Mouse (Mus musculus): ENCODE results near the gene Hhat.

The Hhat gene

DNA sequence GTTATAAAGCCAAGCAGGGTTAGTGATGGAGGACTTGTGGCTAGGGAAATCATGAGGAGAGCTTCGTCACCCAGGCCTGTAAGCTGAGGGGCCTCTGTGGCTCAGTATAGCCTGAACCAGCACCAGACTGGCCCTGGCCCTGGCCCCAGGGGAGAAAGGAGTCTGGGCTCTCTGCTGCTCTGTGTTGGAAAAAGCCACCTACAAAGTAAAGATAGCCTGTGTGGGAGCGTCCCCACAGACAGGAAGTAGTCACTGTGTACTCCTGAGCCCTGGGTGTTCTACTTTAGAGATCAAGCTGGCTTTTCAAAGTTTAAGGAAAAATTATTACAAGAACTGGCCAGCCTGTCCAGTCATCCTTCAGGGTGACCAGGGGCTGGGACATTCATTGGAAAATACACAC is 273.5 kb downstream of the Hhat start:
- DNase-seq (ENCODE audit: low read depth, low spot score), result no peak

DNA sequence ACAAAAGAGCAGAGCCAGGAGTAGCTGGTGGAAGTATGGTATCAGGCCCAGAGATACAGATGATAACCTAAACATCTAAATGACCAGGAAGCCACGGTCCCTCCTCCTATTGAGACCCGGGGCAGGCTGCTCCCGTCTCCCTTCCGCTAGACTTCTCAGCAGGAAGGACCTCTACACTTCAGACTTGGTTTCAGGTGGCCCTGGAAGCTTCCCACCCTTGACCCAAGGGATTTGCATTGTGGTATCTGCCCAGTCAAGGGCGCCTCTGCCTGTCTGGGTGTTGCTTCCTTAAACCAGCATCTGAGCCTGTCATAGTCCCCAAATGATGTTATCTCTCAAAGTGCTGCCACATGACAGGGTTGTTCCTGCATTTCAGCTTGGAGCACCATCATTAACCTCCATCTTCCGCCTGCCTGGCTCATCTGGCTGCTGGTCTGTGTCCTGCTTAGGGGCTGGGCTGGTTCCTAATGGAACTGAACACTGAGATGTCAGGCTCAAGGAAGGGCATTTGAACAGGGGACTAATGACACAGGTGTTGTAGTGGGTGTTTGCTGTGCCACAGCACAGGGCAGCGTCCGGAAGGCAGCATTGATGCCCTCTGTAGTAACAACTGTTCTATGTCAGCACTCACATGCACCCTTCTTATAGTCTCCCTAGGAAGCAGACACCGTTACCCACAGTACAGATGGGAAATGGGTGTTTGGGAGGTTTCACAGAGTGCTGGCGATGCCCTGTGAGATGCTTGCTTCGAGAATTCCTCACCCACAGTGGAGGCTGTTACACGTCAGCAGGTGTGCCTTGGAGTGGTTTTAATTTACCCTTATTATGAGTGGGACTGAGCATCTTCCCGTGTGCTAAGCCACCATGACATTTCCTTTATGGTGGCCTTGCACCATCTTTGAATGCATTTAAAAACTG is 280.9 kb downstream of the Hhat start:
- DNase-seq (ENCODE audit: low read depth, low spot score), result no peak

DNA sequence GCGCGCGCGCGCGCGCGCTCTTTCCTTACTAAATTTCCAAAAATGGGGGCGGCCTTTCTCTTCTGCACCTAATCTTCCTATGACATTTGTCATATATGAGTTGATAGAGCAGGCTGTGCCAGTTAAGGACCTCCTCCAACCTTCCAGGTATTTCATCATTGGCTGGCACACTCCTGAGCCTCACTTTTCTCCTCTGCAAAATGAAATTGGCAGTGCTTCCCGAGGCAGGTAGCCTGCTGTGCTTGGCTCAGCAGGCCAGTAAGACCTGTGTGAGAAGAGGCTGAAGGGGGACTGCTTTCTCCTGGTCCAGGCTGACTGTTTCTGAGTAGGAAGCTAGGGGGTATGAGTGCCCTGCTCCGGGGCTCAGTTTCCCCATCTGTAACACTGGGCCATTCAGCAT is 283.5 kb downstream of the Hhat start:
- DNase-seq (ENCODE audit: low read depth, low spot score), result no peak

DNA sequence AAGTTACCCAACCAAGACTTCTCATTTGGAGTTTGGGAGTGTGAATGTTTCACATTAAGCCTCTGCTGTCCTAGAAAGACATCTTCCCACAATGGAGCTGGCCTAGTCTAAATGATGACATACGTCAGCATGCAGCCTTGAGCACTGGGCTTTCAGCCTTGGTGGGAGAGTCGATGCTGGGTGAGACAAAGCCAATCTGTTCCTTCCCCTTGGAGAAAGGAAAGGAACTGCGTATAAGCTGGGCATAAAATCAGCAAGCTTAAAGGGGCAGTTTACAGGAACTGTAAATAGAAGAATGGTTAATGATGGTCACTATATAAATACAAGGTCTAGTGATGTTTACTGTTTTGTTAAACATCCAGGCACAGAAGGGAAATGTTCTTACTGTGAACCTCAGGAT is 286.0 kb downstream of the Hhat start:
- no peak for DNase-seq (ENCODE audit: low read depth, low spot score)

DNA sequence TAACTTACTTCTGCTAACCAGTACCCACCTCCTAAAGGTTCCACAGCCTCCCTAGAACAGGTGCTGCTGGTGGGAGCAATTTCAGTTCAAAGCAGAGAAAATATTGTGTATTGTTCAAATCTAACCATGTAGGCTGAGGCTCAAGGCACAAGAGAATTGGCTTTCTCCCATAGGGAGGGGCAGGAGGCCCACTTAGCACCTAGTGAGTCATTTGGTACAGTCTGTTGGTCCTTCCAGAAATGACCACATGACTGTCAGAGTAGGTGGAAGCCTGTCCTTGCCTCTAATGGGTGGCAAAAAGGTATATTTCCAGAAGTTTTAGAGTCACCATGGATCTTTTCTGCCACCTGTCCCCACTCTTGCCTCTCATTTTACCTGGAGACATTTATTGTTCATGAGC is 289.6 kb downstream of the Hhat start:
- DNase-seq (ENCODE audit: low read depth, low spot score), result no peak

DNA sequence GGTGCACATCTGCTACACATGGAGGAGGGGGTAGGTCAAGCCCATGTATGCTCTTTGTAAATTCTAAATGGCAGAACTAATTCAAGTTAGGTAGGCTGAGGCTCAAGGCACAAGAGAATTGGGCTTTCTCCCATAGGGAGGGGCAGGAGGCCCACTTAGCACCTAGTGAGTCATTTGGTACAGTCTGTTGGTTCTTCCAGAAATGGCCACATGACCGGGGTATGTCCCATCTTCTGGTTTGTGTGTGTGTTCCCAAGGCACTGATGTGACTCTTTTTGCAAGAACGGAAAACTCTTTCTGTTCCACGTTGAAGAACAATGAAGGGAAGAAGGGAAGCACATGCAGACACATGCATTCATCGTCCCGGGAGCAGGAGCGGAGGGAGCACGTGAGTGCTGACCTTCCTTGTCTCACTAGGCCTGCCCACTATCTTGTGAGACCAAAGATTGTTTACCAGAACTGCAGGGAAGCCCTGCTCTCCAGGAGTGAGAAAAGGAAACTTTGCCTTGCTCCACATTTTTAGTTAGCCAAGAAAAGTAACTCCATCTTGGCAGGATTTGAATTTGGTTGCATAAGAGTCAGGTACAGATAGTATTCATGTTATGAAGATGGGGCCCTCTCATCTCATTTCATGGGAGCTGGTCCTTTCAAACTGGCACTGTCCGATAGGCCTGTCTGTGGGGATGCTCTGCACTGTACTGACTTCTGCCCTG is 290.8 kb downstream of the Hhat start:
- no peak for DNase-seq (ENCODE audit: low read depth, low spot score)

DNA sequence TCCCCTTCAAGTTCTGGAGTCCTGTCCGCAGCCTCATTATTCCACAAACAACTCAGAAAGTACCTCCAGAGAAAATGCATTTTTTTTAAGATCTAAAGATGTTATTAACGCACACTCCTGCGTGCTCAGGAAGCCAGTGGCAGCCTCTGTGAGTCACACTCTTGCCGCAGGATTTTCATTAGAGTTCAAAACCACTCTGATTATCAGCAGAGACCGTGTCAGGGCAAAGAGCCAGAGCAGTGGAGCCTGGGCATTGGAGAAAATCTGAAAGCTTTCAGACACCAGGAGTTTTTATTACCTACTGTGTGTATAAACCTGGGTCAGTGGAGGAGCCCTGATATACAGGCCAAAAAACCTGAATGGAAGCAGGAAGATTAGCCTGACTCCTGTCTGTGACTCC is 292.8 kb downstream of the Hhat start:
- DNase-seq (ENCODE audit: low read depth, low spot score), result no peak

DNA sequence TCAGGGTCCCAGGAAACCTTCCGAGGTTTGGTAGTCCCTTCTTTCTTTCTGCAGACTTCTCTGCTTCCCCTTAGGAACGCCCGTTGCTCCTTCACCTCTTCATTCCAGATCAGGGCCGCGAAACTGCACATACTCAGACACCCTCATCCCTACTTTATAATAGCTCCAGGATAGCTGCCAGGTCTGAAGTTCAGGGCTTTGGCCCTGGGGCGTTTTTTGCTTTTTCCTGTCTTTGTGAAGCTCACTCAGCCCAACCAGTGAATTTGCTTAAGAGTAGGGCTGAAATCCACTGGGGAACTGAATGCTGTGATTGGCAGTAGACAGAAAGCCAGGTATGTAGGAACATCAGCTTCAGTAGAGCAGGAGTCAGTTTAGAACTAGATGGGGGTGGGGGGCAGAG is 293.5 kb downstream of the Hhat start:
- no peak for DNase-seq (ENCODE audit: low read depth, low spot score)

DNA sequence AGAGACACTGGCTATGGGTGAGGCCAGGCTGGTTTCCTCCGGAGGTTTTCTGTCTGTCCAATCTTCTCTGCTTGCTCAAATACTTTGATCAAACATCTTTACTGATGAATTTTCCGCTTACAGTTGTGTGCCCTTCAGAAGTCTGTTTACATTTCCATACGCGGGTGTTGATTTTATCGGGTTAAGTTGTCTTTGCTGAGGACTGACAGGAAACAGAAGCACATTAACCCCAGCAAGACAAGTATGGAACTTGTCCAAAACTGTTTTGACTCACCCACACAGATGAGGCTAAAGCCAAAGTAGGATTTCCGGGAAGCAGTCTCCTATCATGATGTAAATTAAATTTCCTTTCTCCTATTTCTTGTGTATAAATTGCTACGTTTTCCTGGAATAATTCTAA is 294.3 kb downstream of the Hhat start:
- DNase-seq (ENCODE audit: low read depth, low spot score), result no peak

DNA sequence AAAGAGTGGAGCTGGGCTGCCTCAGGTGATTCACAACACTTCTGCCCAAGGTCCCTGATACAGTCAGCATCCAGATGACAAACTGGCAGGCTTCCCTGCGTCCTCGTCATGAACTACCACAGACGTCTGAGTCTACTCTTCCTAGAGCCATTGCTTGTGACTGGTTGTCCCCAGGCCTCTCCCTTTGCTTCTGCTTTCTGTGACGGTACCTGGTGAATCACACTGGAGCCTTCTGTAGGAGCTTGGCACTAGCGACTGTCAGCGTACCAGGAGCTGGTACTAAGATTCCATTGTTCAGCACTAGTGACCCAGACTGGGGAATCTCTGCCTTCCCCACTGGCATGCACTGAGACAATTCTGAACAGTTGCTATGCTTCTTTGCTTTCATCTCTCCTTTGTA is 297.9 kb downstream of the Hhat start:
- no peak for DNase-seq (ENCODE audit: low read depth, low spot score)

DNA sequence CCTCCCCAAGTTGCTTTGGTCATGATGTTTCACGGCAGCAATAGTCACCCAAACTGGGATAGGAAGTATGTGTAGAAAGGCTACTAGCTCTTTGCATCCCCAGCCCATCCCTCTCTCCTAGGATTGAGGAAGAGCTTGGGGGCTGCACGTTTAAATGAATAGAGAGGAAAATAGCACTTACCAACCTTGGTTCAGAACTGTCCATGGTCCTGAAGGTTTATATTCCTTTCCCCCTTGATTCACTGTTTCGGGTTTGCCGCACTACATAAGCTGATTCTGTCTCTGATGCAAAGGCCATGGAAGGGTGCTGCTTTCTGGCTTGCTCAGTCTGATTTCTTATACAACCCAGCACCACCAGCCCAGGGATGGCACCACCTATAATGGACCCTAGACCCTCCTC is 298.7 kb downstream of the Hhat start:
- no peak for DNase-seq (ENCODE audit: low read depth, low spot score)

DNA sequence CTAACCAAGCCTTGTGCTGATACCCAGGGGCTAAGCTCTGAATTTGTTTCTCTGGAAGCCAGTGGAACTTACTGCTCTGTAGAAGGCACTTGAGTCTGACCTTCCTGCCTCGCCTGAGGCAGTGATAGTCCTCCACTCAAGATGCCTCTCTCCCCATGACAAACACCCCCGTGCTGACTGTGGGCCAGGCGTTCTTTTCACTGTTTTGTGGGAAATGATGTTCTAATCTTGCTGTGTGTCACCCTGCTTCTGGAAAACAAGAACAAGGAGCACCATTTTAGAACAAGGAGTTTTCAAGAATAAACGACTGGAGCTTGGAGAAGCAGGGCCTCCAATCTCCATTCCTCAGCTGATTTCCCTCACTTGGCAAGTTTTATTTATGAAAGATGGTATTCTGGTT is 307.3 kb downstream of the Hhat start:
- DNase-seq (ENCODE audit: low read depth, low spot score), result no peak

DNA sequence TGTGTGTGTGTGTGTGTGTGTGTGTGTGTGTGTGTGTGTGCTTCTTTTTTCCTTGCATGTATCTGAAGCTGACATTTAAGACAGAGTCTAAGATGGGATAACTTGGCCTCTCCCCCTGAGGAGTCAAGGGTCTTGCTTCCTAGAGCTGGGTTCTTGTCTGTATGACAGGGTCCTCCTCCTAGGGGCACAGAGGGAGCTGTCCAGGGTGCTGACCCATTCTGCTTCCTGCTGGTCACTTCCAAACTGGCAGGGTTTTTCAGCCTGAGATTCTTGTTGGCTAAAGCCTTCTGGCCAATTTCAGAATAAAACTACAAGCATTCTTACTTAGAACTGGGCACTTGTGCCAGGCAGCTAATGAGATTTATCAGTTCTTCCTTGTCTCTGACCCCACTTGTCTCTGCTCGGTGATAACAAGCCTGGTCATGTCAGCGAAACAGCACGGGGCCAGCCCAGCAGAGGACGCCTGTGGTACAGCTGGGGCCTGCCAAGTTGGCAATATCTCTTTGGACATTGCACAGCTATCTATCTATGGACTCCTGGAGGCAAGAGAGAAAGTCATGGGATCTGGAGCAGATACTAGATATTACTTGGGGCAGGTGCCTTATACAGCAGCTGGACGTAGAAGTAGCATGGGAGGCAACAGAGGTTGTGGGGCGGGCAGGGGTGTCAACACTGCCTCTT is 313.4 kb downstream of the Hhat start:
- DNase-seq (ENCODE audit: low read depth, low spot score), result no peak

DNA sequence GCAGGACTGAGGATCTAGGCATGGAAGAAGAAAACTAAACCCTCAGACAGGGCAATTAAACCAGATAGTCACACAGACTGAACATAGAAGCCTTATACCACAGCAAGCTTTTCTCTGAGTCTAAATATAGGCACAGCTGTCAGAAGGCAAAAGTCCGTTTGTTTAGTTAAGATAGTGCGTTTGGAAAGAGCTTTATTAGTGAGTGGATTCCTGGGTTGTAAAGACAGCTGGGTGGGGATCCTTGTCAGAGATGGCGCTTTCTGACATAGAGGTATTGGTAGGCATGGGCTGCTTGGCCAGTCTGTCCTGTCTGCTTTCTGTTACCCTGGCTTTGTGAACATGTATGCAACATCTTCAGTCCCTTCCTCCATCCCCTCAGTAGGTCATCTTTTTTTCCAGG is 314.0 kb downstream of the Hhat start:
- DNase-seq (ENCODE audit: low read depth, low spot score), result no peak

DNA sequence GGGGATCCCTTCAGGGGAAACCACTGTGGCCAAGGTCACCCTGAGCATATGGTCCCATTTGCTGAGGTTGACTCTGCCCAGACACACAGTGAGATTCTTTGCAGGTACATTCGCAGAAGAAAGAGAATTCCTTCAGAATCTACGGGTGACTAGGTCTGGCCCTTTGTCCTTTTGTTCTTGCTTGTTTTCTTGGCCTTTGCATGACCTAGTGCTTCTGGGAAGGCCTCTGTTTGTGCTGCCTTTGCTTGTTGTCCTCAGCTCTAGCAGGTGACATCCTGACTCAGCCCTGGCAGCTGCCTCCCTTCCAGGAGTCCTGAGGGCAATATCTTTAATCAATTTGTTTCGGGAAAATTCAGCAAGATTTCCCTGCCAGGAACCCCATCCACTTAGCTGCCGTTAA is 316.0 kb downstream of the Hhat start:
- no peak for DNase-seq (ENCODE audit: low read depth, low spot score)

DNA sequence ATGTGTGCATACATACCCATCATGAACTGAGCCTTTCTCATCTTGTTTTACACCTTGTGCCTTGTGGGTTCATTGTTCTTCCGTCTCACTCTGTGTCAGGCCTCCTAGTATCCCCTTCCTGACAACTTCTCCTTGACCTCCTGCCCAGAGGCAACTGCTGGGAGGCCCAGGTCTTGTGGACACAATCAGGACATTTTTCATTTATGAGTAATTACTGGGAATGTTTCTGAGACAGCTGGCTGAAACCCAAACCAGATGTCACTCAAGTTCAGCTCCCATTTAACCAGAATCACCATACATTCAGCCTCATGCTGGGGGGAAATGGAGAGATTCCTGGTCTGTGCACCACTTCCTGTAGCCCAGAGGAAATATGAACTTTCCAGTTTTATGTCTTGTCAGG is 316.5 kb downstream of the Hhat start:
- DNase-seq (ENCODE audit: low read depth, low spot score), result no peak

DNA sequence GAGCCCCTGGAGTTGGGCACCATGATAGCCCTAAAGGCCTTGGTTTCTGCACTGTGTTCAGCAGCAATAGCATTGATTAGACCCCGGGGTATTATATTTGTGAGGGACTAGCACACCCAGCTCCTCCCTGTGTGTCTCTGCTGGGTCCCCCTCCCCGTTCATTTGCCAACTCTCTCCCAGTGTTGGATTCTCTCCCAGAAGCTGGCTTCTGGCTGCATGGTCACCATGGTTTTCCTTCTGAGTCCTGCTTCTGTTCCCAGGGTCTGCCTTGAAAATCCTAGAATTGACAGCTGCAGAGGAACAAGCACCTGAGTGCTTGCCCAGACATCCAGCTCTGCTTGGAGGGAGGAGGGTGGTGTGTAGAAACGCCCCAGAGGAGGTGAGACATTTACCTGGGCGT is 319.3 kb downstream of the Hhat start:
- DNase-seq (ENCODE audit: low read depth, low spot score), result no peak

DNA sequence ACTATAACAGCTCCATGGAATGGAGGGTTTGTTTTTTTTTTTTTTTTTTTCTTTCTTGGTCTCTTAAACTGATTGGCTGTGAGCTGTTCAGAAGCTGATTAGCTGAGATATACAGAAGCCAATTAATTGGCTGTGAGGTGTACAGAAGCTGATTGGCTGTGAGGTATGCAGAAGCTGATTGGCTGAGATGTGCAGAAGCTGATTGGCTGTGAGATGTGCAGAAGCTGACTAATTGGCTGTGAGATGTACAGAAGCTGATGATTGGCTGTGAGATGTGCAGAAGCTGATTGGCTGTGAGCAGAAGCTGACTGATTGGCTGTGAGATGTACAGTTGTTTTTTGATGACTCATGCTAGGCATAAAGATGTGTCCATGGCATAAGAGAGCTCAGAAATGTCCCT is 320.6 kb downstream of the Hhat start:
- no peak for DNase-seq (ENCODE audit: low read depth, low spot score)

DNA sequence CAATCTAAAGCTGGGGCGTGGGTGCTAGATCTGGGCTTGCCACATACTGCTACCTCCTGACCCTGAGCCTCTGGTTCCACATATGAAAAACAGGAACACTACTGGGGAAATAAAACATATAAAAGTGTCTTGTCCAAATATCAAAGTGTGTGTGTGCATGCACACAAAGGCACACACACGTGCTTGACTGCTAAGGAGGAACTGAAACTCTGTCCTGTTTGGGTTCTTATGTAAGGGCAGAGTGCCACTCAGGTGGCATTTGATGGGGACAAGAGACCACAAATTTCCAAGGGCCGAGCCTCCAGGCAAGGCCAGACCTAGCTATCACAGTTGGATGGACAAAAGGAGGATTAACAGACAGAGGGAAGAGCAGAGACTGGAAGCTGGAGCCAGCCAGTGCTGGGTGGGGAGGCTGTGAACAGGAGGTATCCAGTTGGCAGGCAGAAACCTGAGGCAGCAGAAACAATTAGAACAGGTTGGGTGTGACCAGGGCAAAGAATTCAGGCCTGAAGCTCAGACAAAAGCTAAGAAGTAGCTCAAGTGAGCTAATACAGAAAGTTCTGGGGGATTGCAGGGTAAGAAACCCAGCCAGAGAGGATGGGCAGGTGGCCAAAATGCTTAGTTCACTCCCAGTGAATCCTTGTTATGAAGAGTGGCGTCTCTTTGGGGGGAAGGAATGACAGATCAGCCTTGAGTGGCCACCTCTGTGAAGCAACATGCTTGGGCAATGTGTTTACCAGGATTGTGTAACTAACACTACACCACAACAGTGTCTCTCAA is 321.3 kb downstream of the Hhat start:
- no peak for DNase-seq (ENCODE audit: low read depth, low spot score)

DNA sequence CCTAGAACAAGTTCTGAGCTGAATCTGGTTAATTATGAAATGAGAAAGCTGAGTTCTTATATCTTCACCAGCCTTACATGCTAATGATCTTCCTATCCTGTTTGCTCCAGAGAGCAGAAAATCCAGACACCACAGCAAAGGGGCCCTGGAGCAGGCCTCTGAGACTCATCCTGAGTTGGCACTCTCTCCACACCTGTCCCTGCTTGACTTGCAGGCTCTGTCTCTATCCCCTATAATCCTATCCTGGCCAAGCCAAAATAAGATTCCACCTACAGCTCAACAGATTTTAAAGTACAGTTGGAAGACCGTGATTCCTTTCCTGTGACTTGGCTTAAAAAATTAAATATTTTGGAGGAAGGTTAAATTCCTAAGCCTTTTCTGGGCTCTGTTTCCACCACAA is 322.5 kb downstream of the Hhat start:
- DNase-seq (ENCODE audit: low read depth, low spot score), result no peak

DNA sequence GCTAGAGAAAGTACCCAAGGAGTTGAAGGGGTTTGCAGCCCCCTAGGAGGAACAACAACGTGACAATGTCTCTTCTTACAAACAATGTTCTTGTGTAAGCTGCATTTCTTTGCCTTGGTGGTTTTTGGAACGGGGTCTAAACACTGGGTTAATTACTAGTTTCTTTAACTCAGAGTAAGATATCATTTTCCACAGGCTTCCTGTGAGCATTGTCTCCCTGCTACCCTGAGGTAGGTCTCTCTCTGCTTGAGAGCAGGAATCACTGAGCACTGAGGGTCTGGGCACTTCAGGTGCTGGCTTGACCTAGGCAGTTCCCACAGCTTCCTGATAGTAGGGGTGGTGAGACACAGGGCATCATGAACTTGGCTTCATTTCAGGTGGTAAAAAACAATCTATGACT is 323.4 kb downstream of the Hhat start:
- no peak for DNase-seq (ENCODE audit: low read depth, low spot score)

Measured in c-Kit-negative CD71-positive TER-119-positive erythroid progenitor cells, embryonic 14.5 days (primary cell).